Mouse (Mus musculus) cortical plate, adult 2 months (tissue): ENCODE data around the gene Hoxb4.

Experiments used
- CTCF ChIP-seq: fragments of 200-500 bp; IDR thresholded peaks from 2 replicates; pipeline ENCODE4 v1.5.1; 2011; ENCODE audit warnings: mild to moderate bottlenecking, control low read depth, low read length; ENCODE audit not compliant: insufficient read depth; ENCODE audit errors: extremely low read depth
- POLR2A ChIP-seq: fragments of 200-500 bp; IDR thresholded peaks from 2 replicates; pipeline ENCODE4 v1.6.1; 2011; ENCODE audit warnings: mild to moderate bottlenecking, low read length, control low read depth; ENCODE audit not compliant: insufficient read depth; ENCODE audit errors: extremely low read depth

GRCm38 (mm10) chr11:96348988-96349387, 30.9 kb downstream of the Hoxb4 start:
- TF ChIP-seq CTCF (no peak), POLR2A (no peak)
